Mouse (Mus musculus): ENCODE measurements around the gene Myl3. TPM values are rescaled to one million over a fixed set of nuclear protein-coding genes. Genes with fewer than 3 reads are reported as not detected.

Myl3 gene
- total and polyA plus RNA-seq, 3 experiments = not detected

DNA sequence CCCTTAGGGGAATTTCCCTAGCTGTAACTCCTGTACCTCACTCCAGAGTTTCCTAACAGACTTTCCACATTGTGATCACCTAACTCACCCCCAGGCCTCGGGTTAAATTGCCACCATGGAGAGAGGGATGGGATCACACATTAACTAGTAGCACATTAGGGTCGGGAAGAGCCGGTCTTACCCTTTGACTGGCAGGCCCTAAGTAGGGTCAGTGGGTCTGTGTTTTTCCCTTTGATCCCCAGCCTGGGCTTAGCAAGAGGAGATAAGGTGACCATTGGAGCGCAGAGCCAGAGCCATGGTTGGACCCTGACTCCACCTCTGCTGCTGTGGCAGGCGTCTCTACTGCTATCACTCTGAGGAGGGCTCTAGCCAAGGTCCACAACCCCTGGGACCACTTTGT lies 4.1 kb downstream of the Myl3 start:
- H3K27ac ChIP-seq (ENCODE audit: insufficient read depth, low read depth) = no peak overlapping the region
- no peak overlapping the region for H3K4me2 ChIP-seq (ENCODE audit: insufficient read depth, low read depth, poor library complexity, severe bottlenecking)
- dilution Hi-C loops (cut with MboI; ENCODE audit: extremely low pct_ligation_motif_present, extremely low pct_unique_long_range_greater_than_20kb, low sequenced_read_pairs) = no loop called here
- no peak for TF ChIP-seq ELF1 (IDR thresholded peaks at IDR 0.05; ENCODE audit: low read depth, low read length)
- no peak for TF ChIP-seq MAX (IDR thresholded peaks at IDR 0.05; ENCODE audit: low read length)
- no peak for TF ChIP-seq POLR2AphosphoS2 (IDR thresholded peaks at IDR 0.05; ENCODE audit: low read depth, low read length)
- TF ChIP-seq UBTF (IDR thresholded peaks at IDR 0.05; ENCODE audit: low read depth, low read length) = no peak
- no peak for TF ChIP-seq JUN (IDR thresholded peaks at IDR 0.05; ENCODE audit: insufficient read depth, low read depth, low read length)
- no peak for TF ChIP-seq RCOR1 (conservative IDR thresholded peaks at IDR 0.05; ENCODE audit: low read depth, low read length)
- TF ChIP-seq ZNF384 (IDR thresholded peaks at IDR 0.05; ENCODE audit: low read depth, low read length) = no peak
- TF ChIP-seq ZKSCAN1 (IDR thresholded peaks at IDR 0.05; ENCODE audit: borderline replicate concordance, low read depth, low read length) = no peak
- TF ChIP-seq SIN3A (IDR thresholded peaks at IDR 0.05; ENCODE audit: low read length) = no peak
- no peak for TF ChIP-seq TBP (conservative IDR thresholded peaks at IDR 0.05; ENCODE audit: low read depth, low read length)
- no peak for TF ChIP-seq IRF4 (IDR thresholded peaks at IDR 0.05; ENCODE audit: low read depth, low read length)
- no peak for TF ChIP-seq MAFK (IDR thresholded peaks at IDR 0.05; ENCODE audit: insufficient replicate concordance, low read length)
- no peak for TF ChIP-seq CHD1 (IDR thresholded peaks at IDR 0.05; ENCODE audit: low read depth, low read length)
- no peak for TF ChIP-seq SMC3 (IDR thresholded peaks at IDR 0.05; ENCODE audit: low read depth, low read length)
- no peak for TF ChIP-seq E2F4 (IDR thresholded peaks at IDR 0.05; ENCODE audit: insufficient replicate concordance, low read depth, low read length)
- no peak for TF ChIP-seq JUND (conservative IDR thresholded peaks at IDR 0.05; ENCODE audit: low read depth, low read length)
- no peaks in the 10 kb centered on the region for H3K9me3 ChIP-seq (replicated peaks; ENCODE audit: low read length)
- in situ Hi-C loops (cut with MboI; ENCODE audit: low pct_ligation_motif_present, low pct_unique_long_range_greater_than_20kb, low sequenced_read_pairs) = no loop called here
- H3K9ac ChIP-seq (ENCODE audit: insufficient read depth, low read depth) = no peak overlapping the region
- no peak overlapping the region for H3K4me3 ChIP-seq (replicated peaks in 1 of 3; ENCODE audit: low read depth in 2 of 3, low read length in 2 of 3, poor library complexity in 1 of 3)
- H3K27me3 ChIP-seq (replicated peaks) = peaks cover 92% of the 10 kb centered on the region
- peaks cover 2 to 4% of the 10 kb centered on the region in 2 experiments; a peak in 1 of 4 replicates for H3K4me1 ChIP-seq (ENCODE audit: control insufficient read depth in 1 of 2, insufficient read depth in 2 of 2)
- H3K79me2 ChIP-seq (replicated peaks; ENCODE audit: control insufficient read depth, extremely low read depth, insufficient read depth, poor library complexity, severe bottlenecking) = no peaks in the 10 kb centered on the region
- no peak for DNase-seq (ENCODE audit: extremely low read depth)
- H3K36me3 ChIP-seq (replicated peaks in 1 of 2; ENCODE audit: control insufficient read depth in 1 of 2, insufficient read depth in 1 of 2, low read length in 1 of 2) = no peaks in the 10 kb centered on the region

DNA sequence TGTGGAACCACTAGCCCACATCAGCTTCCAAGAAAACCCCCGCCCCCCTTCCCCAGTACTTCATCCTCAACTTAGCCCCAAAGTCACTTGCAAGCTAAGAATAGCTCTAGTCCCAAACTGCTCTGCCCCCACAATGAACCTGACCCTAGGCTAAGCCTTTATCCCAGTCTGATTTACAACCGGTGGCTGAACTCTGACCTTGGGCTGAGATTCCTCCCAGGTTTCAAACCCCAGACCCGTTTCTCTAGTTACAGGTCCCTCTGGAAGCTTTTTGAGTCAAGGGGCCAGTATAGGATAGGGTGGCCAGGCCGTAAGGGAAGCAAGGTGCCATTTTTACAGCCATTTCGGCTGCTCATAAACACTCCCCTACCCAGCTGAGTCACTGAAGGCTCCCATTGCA lies 4.6 kb downstream of the Myl3 start:
- Histone ChIP-seq H3K4me2 (ENCODE audit: insufficient read depth, low read depth, poor library complexity, severe bottlenecking) (no peak overlapping the region), H3K9me3 (replicated peaks; ENCODE audit: low read length) (no peaks in the 10 kb centered on the region), H3K79me2 (replicated peaks; ENCODE audit: control insufficient read depth, extremely low read depth, insufficient read depth, poor library complexity, severe bottlenecking) (no peaks in the 10 kb centered on the region), H3K27me3 (replicated peaks) (peaks cover 92% of the 10 kb centered on the region), H3K36me3 (replicated peaks in 1 of 2; ENCODE audit: control insufficient read depth in 1 of 2, insufficient read depth in 1 of 2, low read length in 1 of 2) (no peaks in the 10 kb centered on the region), H3K4me3 (replicated peaks in 1 of 3; ENCODE audit: low read depth in 2 of 3, low read length in 2 of 3, poor library complexity in 1 of 3) (no peak overlapping the region), H3K27ac (ENCODE audit: insufficient read depth, low read depth) (no peak overlapping the region), H3K4me1 (ENCODE audit: control insufficient read depth in 1 of 2, insufficient read depth in 2 of 2) (peaks cover 2 to 4% of the 10 kb centered on the region in 2 experiments; a peak in 1 of 4 replicates), H3K9ac (ENCODE audit: insufficient read depth, low read depth) (no peak overlapping the region)
- TF ChIP-seq ZMIZ1 (IDR thresholded peaks at IDR 0.05; ENCODE audit: low read depth, low read length) (no peak), ETS1 (conservative IDR thresholded peaks at IDR 0.05; ENCODE audit: low read depth, low read length) (no peak), POLR2AphosphoS2 (IDR thresholded peaks at IDR 0.05; ENCODE audit: low read depth, low read length) (no peak), RAD21 (IDR thresholded peaks at IDR 0.05; ENCODE audit: low read depth, low read length) (no peak), E2F4 (IDR thresholded peaks at IDR 0.05; ENCODE audit: insufficient replicate concordance, low read depth, low read length) (no peak), BHLHE40 (IDR thresholded peaks at IDR 0.05; ENCODE audit: low read depth, low read length) (no peak), RCOR1 (conservative IDR thresholded peaks at IDR 0.05; ENCODE audit: low read depth, low read length) (no peak), HCFC1 (IDR thresholded peaks at IDR 0.05; ENCODE audit: low read depth, low read length) (no peak), TBP (conservative IDR thresholded peaks at IDR 0.05; ENCODE audit: low read depth, low read length) (no peak), CHD2 (IDR thresholded peaks at IDR 0.05; ENCODE audit: low read length) (no peak), USF1 (IDR thresholded peaks at IDR 0.05; ENCODE audit: low read depth, low read length) (no peak), MAZ (IDR thresholded peaks at IDR 0.05; ENCODE audit: low read depth, low read length) (no peak), MXI1 (IDR thresholded peaks at IDR 0.05; ENCODE audit: low read depth, low read length) (no peak)
- in situ Hi-C loops (cut with MboI; ENCODE audit: low pct_ligation_motif_present, low pct_unique_long_range_greater_than_20kb, low sequenced_read_pairs) (no loop called here), dilution Hi-C loops (cut with MboI; ENCODE audit: extremely low pct_ligation_motif_present, extremely low pct_unique_long_range_greater_than_20kb, low sequenced_read_pairs) (no loop called here)
- DNase-seq (ENCODE audit: extremely low read depth) = no peak
